Mouse (Mus musculus): ENCODE measurements at regions not wholly inside any gene's neighbourhood (a gene's known extent, or its start where the extent isn't known, plus 50 kb on each side); places are given as distances from the start of the nearest gene placed in this dataset.

DNA sequence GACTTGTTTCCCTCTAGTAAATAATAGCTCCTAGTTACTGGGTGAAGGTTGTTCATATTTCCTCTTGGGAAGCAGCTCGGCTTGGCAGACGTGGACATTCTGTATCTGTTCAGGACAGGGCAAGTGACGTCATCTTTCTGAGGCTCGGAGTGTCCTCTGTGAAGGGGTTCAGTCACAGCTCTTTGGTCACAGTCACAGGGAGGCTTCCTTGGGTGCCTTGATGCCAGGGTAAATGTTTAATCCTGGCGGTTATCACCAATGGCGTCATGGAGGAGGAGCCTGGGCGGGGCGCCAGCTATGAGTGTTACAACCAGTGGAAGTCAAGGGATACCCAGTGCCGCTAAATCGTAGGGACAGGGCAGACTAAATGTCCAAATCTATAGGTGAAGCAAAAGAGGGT lies 56.3 kb upstream of the Med13l start:
- DNase-seq = peak in 1 of 2 experiments; percentile 9

DNA sequence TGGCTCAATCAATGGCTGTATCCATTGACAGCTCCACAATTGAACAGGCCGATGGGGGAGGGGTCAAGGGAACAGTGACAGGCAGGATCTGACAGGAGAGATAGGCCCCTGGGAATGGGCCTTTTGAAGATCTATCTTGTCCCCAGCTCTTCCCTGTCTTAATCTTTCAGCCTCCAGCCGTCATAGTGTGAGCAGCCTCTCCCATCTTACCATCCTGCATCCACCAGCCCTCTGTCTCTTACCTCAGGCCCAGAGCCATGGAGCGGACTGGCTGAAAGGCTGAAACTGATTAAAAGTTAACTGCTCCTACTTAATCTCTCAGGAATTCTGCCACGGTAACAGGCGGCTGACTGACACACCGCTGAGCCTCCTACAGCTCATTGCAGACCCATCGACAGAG lies 55.6 kb upstream of the Med13l start:
- DNase-seq = no peak

DNA sequence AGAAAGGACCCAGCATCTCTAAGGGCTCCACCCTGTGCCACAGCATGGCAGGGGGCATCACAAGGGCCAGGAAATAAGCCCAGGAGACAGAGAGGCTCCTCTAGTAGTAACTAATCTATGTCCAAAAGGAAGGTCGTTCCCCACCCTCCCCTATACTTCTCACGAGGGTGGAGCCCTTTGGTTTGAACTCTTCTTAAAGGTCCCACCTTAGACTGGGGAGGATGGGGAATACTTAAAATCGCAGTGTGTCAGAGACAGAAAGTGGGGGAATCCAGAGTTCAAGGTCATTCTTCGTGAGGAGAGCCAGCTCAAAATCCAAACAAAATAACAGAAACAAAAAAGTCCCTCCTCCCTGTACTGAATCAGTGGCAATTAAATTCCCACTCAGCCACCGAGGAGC lies 50.6 kb upstream of the Med13l start:
- DNase-seq = no peak
